Mouse (Mus musculus) liver, postnatal 0 days (tissue): Measurements from ENCODE around the gene Sacm1l. TPM values are rescaled to one million over a fixed set of nuclear protein-coding genes. Genes with fewer than 3 reads are reported as not detected.

Experiments used
- ATAC-seq: fragments of 200-750 bp; cut with Nextera tagmentation; 2 replicates; pipeline ENCODE4 v1.8.0; 2017; ENCODE audit warnings: mild to moderate bottlenecking, moderate library complexity
- DNase-seq: peaks from one replicate; pipeline ENCODE4 v3.0.0-alpha.2; 2016
- H3K27ac ChIP-seq: fragments of 300-500 bp; sonication (generic); 2 replicates; pipeline ENCODE4 v1.5.1; 2014; ENCODE audit warnings: antibody characterized with exemption, moderate library complexity, mild to moderate bottlenecking, low read depth
- H3K27me3 ChIP-seq: fragments of 300-500 bp; sonication (generic); 2 replicates; pipeline ENCODE4 v1.6.1; 2014; ENCODE audit warnings: low read length, control low read depth, mixed read lengths; ENCODE audit not compliant: insufficient read depth
- H3K36me3 ChIP-seq: fragments of 300-500 bp; sonication (generic); replicated peaks from 2 replicates; pipeline ENCODE4 v1.6.1; 2014; ENCODE audit warnings: mild to moderate bottlenecking, control low read depth, low read length, moderate library complexity, mixed read lengths; ENCODE audit not compliant: insufficient read depth
- H3K4me1 ChIP-seq: fragments of 300-500 bp; sonication (generic); 2 replicates; pipeline ENCODE4 v1.6.1; 2014; ENCODE audit warnings: antibody characterized with exemption, mild to moderate bottlenecking, control low read depth; ENCODE audit not compliant: insufficient read depth
- H3K4me2 ChIP-seq: fragments of 300-500 bp; sonication (generic); 2 replicates; pipeline ENCODE4 v1.6.1; 2014; ENCODE audit warnings: low read depth, mild to moderate bottlenecking, low read length, moderate library complexity, mixed read lengths
- H3K4me3 ChIP-seq: fragments of 300-500 bp; sonication (generic); 2 replicates; pipeline ENCODE4 v1.5.1; 2014; ENCODE audit warnings: low read depth, low read length
- H3K9ac ChIP-seq: fragments of 300-500 bp; sonication (generic); replicated peaks from 2 replicates; pipeline ENCODE4 v1.6.1; 2014; ENCODE audit warnings: mild to moderate bottlenecking, moderate library complexity
- H3K9me3 ChIP-seq: fragments of 300-500 bp; sonication (generic); 2 replicates; pipeline ENCODE4 v1.6.1; 2016; ENCODE audit warnings: mild to moderate bottlenecking, control low read depth, low read length, mixed read lengths
- CTCF ChIP-seq: sonication (generic); IDR thresholded peaks from 2 replicates; pipeline ENCODE4 v1.5.1; 2016; ENCODE audit warnings: antibody characterized with exemption, low read depth
- EP300 ChIP-seq: IDR thresholded peaks from 2 replicates; pipeline ENCODE4 v1.6.1; 2016; ENCODE audit warnings: antibody characterized with exemption, low read depth, mild to moderate bottlenecking
- WGBS: fragments of 180-500 bp; shearing (Covaris S2); extraction: QIAGEN DNeasy Blood & Tissue Kit; methylation state at CpG from one replicate; pipeline ENCODE4 v1.1.7; 2014; ENCODE audit not compliant: insufficient replicate concordance; 5-methylcytosine and 5-hydroxymethylcytosine counted together
- polyA plus RNA-seq: library from polyadenylated mRNA; unstranded; fragments of >200 nt; fragmentation: Nextera tagmentation; extraction: Ambion mirVana; gene quantifications from 2 replicates; pipeline ENCODE4 v1.2.1, GENCODE M21; 2015

The Sacm1l gene
- polyA plus RNA-seq, 1 experiment from 2014 or later, result 22.2 TPM

GRCm38 (mm10) chr9:123506270-123507146, 23.1 kb upstream of the Sacm1l start:
- no peak overlapping the region for H3K4me2 ChIP-seq
- DNase-seq (no peak), ATAC-seq (no peak)
- no peak overlapping the region for H3K4me3 ChIP-seq
- H3K27ac ChIP-seq, result no peak overlapping the region
- H3K27me3 ChIP-seq, result no peaks in the 10 kb centered on the region
- H3K9ac ChIP-seq, result no peak overlapping the region
- WGBS, result 71% methylated on average over 4 of the region's 4 CpGs
- H3K4me1 ChIP-seq, result peaks cover 8% of the 10 kb centered on the region
- peaks cover 43% of the 10 kb centered on the region for H3K36me3 ChIP-seq
- TF ChIP-seq EP300 (no peak), CTCF (peak; percentile 25)
- H3K9me3 ChIP-seq, result no peaks in the 10 kb centered on the region

- H3K27me3 ChIP-seq, result no peaks in the 10 kb centered on the region
- H3K4me3 ChIP-seq, result no peak overlapping the region
- DNase-seq, result no peak
- H3K9me3 ChIP-seq, result no peaks in the 10 kb centered on the region
- ATAC-seq, result no peak
- peaks cover 45% of the 10 kb centered on the region for H3K36me3 ChIP-seq
- 80% methylated on average over 2 of the region's 2 CpGs for WGBS
- H3K4me2 ChIP-seq, result no peak overlapping the region
- H3K9ac ChIP-seq, result no peak overlapping the region
- peaks cover 8% of the 10 kb centered on the region for H3K4me1 ChIP-seq
- TF ChIP-seq EP300 (no peak), CTCF (peak; percentile 52)
- no peak overlapping the region for H3K27ac ChIP-seq
Measured at GRCm38 (mm10) chr9:123507380-123507779, 22.2 kb upstream of the Sacm1l start.

- Histone ChIP-seq H3K4me2 (no peak overlapping the region), H3K9ac (no peak overlapping the region), H3K27ac (no peak overlapping the region), H3K4me1 (peaks cover 8% of the 10 kb centered on the region), H3K27me3 (no peaks in the 10 kb centered on the region), H3K36me3 (peaks cover 36% of the 10 kb centered on the region), H3K4me3 (no peak overlapping the region), H3K9me3 (no peaks in the 10 kb centered on the region)
- TF ChIP-seq EP300 (no peak), CTCF (no peak)
- DNase-seq (no peak), ATAC-seq (no peak)
- WGBS, result 82% methylated on average over 2 of the region's 2 CpGs
Measured at GRCm38 (mm10) chr9:123508986-123509385, 20.6 kb upstream of the Sacm1l start.

- Histone ChIP-seq H3K27ac (peak overlapping the region; percentile 5; the same call in 1 of the 2 replicates), H3K9ac (no peak overlapping the region), H3K9me3 (no peaks in the 10 kb centered on the region), H3K36me3 (peaks cover 35% of the 10 kb centered on the region), H3K4me2 (no peak overlapping the region), H3K27me3 (no peaks in the 10 kb centered on the region), H3K4me1 (peaks cover 8% of the 10 kb centered on the region), H3K4me3 (no peak overlapping the region)
- ATAC-seq (peak; percentile 47), DNase-seq (no peak)
- TF ChIP-seq EP300, result no peak
- no peak for TF ChIP-seq CTCF
- WGBS, result 31% methylated on average over 8 of the region's 8 CpGs
Measured at GRCm38 (mm10) chr9:123509638-123510604, 19.6 kb upstream of the Sacm1l start.

- ATAC-seq, result no peak
- TF ChIP-seq CTCF (no peak), EP300 (no peak)
- H3K27me3 ChIP-seq, result no peaks in the 10 kb centered on the region
- DNase-seq, result no peak
- peaks cover 33% of the 10 kb centered on the region for H3K36me3 ChIP-seq
- H3K4me1 ChIP-seq, result peaks cover 8% of the 10 kb centered on the region
- no peak overlapping the region for H3K4me3 ChIP-seq
- 85% methylated on average over 5 of the region's 5 CpGs for WGBS
- no peaks in the 10 kb centered on the region for H3K9me3 ChIP-seq
- H3K4me2 ChIP-seq, result no peak overlapping the region
- H3K9ac ChIP-seq, result no peak overlapping the region
- H3K27ac ChIP-seq, result no peak overlapping the region
Measured at GRCm38 (mm10) chr9:123510926-123511325, 18.6 kb upstream of the Sacm1l start.

GRCm38 (mm10) chr9:123512482-123512881, 17.1 kb upstream of the Sacm1l start:
- Histone ChIP-seq H3K4me1 (peaks cover 8% of the 10 kb centered on the region; the same call in 1 of the 2 replicates), H3K27ac (no peak overlapping the region), H3K9ac (no peak overlapping the region), H3K27me3 (no peaks in the 10 kb centered on the region), H3K9me3 (no peaks in the 10 kb centered on the region), H3K36me3 (peaks cover 44% of the 10 kb centered on the region), H3K4me2 (no peak overlapping the region), H3K4me3 (no peak overlapping the region)
- DNase-seq (no peak), ATAC-seq (peak; percentile 35; the same call in 1 of the 2 replicates)
- 66% methylated on average over 2 of the region's 2 CpGs for WGBS
- TF ChIP-seq CTCF (no peak), EP300 (no peak)
